Mouse (Mus musculus) gastrocnemius, postnatal 36 days (tissue): ENCODE measurements around the gene Pld1. TPM values are rescaled to one million over a fixed set of nuclear protein-coding genes. Genes with fewer than 3 reads are reported as not detected.

Source experiments
- total RNA-seq, 2 experiments: library from RNA; stranded (reverse); gene quantifications; 2 replicates each; pipeline ENCODE4 v1.2.3; 2021

The Pld1 gene
- total RNA-seq, 2 experiments from 2014 or later, result 4.7 to 6.6 TPM

Other genes with a start within 250 kb of the Pld1 start
- 10 to 100 TPM; 17.1 to 22.2 TPM for gene Fndc3b, start 227.4 kb upstream of the Pld1 start, total RNA-seq
- gene Tmem212, start 42.3 kb upstream of the Pld1 start, total RNA-seq, result not detected